Mouse (Mus musculus): ENCODE results near the gene Camkmt. TPM values are rescaled to one million over a fixed set of nuclear protein-coding genes. Genes with fewer than 3 reads are reported as not detected.

Gene Camkmt
- polyA plus RNA-seq, 1 experiment from 2014 or later = 15.1 TPM

DNA sequence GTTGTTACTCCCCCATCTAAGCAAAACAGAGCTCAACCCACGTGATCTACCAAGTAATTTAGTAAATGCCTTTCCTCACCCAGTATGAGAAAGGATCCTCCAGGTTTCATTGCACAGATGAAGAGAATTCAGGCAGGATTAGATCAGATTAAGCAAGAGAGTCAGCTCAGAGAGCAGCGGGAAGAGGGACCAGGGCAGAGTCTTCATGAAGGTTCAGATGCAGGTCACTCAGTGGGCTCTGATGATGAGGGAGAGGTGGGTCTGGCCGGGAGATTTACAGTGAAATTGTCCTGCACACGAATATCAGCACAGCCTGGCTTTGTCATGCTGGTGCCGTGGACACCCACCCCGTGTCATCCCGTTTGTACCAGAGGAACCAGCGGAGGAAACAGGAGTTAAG is 342.6 kb downstream of the Camkmt start:
- H3K27ac ChIP-seq = no peak overlapping the region
- no peaks in the 10 kb centered on the region for H3K36me3 ChIP-seq
- no peak overlapping the region for H3K4me2 ChIP-seq (replicated peaks)
- 50% methylated on average over 8 of the region's 8 CpGs for WGBS
- H3K9ac ChIP-seq = no peak overlapping the region
- H3K9me3 ChIP-seq = no peaks in the 10 kb centered on the region
- no peak overlapping the region for H3K4me3 ChIP-seq
- ATAC-seq (ENCODE audit: insufficient number of reproducible peaks, insufficient read depth, low FRiP score, low TSS enrichment) = no peak
- no peaks in the 10 kb centered on the region for H3K27me3 ChIP-seq
- no peaks in the 10 kb centered on the region for H3K4me1 ChIP-seq

DNA sequence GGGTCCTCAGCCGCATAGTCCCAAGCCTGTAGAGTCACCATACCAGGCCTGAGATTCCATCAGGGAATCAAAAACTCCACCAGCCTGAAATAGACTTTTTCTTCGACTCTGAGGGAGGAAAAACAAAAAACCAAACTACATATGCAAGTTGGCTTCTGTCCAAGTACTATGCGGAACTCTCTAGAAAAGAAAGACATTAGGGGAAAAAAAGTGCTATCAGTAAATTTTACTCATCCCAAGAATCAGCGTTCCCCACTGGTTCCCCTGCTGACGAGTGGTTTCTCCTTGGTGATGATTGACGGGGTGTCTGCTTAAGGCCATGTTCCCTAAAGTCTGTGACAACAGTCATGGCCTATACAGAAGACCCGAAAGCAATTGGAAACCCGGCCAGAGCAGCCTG is 352.7 kb downstream of the Camkmt start:
- no peak for ATAC-seq (ENCODE audit: insufficient number of reproducible peaks, insufficient read depth, low FRiP score, low TSS enrichment)
- Histone ChIP-seq H3K4me2 (replicated peaks) (no peak overlapping the region), H3K4me1 (no peaks in the 10 kb centered on the region), H3K27ac (no peak overlapping the region), H3K36me3 (no peaks in the 10 kb centered on the region), H3K4me3 (no peak overlapping the region), H3K9me3 (no peaks in the 10 kb centered on the region), H3K9ac (no peak overlapping the region), H3K27me3 (no peaks in the 10 kb centered on the region)
- 83% methylated on average over 8 of the region's 8 CpGs for WGBS

DNA sequence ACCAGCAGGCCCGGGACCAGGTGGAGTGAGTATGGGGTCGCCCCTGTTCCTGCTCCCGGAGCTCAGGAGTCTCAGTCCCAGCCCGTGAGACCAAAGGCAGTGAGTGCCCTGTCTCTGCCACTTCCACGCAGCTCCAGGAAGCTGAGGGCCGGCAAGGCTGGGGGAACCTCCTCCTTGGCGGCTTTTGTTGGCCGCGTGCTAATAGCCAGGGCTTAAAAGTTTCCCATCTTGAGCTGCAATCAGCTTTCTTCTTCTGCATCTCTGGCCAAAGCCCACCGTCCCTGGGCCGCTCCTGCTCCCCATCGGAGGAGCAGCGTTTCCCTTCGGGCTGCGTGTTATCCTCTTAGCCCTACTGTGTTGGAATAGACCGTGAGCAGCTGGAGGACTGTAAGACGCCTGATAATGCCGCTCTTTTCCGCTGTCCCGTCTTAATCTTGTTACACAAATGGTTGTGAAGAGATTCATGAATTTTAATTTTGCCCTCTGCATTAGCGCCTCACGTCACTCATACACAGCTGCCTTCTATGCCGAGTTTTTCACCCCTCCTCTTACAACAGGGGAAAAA is 364.1 kb downstream of the Camkmt start:
- Histone ChIP-seq H3K4me3 (no peak overlapping the region), H3K27me3 (peaks cover 65% of the 10 kb centered on the region), H3K4me2 (replicated peaks) (peak overlapping the region; percentile 34), H3K9ac (no peak overlapping the region), H3K9me3 (no peaks in the 10 kb centered on the region), H3K36me3 (no peaks in the 10 kb centered on the region), H3K27ac (no peak overlapping the region), H3K4me1 (no peaks in the 10 kb centered on the region)
- no peak for ATAC-seq (ENCODE audit: insufficient number of reproducible peaks, insufficient read depth, low FRiP score, low TSS enrichment)
- WGBS = 2% methylated on average over 23 of the region's 23 CpGs

DNA sequence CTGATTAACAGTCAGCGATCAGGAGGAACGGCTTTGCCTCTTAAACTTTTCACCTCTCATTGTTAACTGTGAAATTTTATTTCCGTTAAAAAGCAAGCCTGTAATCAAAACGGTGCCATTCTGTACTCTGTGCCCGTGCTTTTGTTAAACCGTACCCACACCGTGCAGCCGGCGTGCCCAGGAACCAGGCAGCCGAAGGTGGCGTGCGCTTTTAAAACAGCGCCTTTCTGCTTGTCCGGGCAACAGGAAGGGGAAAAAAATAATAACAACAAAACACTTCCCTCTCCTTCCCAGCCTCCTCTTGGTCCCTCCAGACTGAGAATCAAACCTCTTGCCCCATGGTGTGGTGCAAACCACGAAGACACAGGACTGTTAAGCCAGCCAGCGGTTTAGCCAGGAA is 364.7 kb downstream of the Camkmt start:
- Histone ChIP-seq H3K4me2 (replicated peaks) (peak overlapping the region; percentile 34), H3K27me3 (peaks cover 69% of the 10 kb centered on the region), H3K36me3 (no peaks in the 10 kb centered on the region), H3K27ac (no peak overlapping the region), H3K9ac (no peak overlapping the region), H3K4me3 (0 out of 2 replicates have a peak overlapping the region, but pooled peaks have one; percentile 12), H3K9me3 (no peaks in the 10 kb centered on the region), H3K4me1 (no peaks in the 10 kb centered on the region)
- under 1% methylated on average over 16 of the region's 16 CpGs for WGBS
- no peak for ATAC-seq (ENCODE audit: insufficient number of reproducible peaks, insufficient read depth, low FRiP score, low TSS enrichment)

DNA sequence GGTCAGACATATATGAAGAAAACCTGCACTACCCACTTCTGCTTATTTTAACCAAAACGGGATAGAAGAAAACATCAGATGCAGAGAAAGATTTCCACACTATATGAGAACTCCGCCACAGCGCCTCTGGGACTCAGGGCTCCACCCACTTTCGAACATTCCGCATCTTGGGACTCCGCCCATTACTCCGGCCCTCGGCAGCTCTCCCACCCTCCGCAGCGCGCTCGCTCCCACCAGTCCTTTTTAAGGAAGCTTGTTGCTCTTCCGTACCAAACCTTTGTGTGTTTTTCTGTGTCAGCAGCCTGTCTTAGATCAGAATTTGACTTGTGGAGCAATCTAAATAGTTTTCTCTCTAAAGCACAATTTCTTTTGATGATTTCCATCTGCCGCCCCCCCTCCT is 367.7 kb downstream of the Camkmt start:
- under 1% methylated on average over 14 of the region's 14 CpGs for WGBS
- no peak overlapping the region for H3K4me2 ChIP-seq (replicated peaks)
- no peak overlapping the region for H3K9ac ChIP-seq
- H3K27ac ChIP-seq = no peak overlapping the region
- peaks cover 84% of the 10 kb centered on the region for H3K27me3 ChIP-seq
- H3K4me1 ChIP-seq = no peaks in the 10 kb centered on the region
- H3K4me3 ChIP-seq = no peak overlapping the region
- no peaks in the 10 kb centered on the region for H3K36me3 ChIP-seq
- H3K9me3 ChIP-seq = no peaks in the 10 kb centered on the region
- ATAC-seq (ENCODE audit: insufficient number of reproducible peaks, insufficient read depth, low FRiP score, low TSS enrichment) = no peak

DNA sequence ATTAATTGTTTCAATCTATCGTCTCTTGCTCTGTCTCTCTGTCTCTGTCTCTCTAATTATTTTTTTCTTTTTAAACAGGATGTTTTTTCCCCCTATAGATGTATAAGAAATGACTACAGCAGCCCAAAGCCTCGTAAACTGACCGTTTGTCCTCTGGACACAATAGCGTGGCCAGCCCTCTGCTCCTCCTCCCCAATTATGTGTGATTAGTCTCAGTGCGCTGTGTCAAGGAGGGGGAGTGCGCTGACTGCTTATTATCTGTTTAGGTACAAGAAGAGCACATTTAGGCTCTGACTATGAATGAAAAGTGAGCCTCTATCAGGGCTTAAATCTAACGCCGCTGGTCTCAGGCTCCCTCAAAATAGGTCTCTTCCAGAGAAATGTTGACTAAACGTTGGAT is 368.2 kb downstream of the Camkmt start:
- peaks cover 84% of the 10 kb centered on the region for H3K27me3 ChIP-seq
- no peak overlapping the region for H3K9ac ChIP-seq
- H3K27ac ChIP-seq = no peak overlapping the region
- WGBS = 4% methylated on average over 9 of the region's 9 CpGs
- H3K4me1 ChIP-seq = no peaks in the 10 kb centered on the region
- ATAC-seq (ENCODE audit: insufficient number of reproducible peaks, insufficient read depth, low FRiP score, low TSS enrichment) = no peak
- H3K4me2 ChIP-seq (replicated peaks) = no peak overlapping the region
- no peak overlapping the region for H3K4me3 ChIP-seq
- no peaks in the 10 kb centered on the region for H3K9me3 ChIP-seq
- no peaks in the 10 kb centered on the region for H3K36me3 ChIP-seq

DNA sequence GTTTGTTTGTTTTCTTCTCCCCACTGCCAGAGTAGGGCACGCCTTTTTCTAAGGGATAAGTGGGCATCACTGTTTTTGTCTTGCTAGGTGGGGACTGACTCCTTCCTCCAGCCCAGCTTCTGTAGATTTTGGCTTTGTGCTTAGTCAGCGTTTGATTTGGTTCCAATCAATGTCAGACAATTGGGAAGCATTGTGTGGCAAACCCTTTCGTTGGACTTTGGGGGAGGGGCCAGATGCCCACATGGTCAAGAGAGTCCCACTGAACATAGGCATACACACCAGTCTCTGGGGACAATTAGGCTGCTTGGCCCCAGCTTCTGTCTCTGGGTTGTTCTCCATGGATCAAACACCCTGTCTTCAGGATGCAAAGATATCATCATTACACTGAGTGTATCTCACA is 371.2 kb downstream of the Camkmt start:
- Histone ChIP-seq H3K36me3 (no peaks in the 10 kb centered on the region), H3K4me1 (peaks cover 10% of the 10 kb centered on the region; the same call in 1 of the 2 replicates), H3K9me3 (no peaks in the 10 kb centered on the region), H3K4me2 (replicated peaks) (no peak overlapping the region), H3K9ac (no peak overlapping the region), H3K27me3 (peaks cover 90% of the 10 kb centered on the region), H3K4me3 (no peak overlapping the region), H3K27ac (no peak overlapping the region)
- no peak for ATAC-seq (ENCODE audit: insufficient number of reproducible peaks, insufficient read depth, low FRiP score, low TSS enrichment)
- 37% methylated on average over 3 of the region's 3 CpGs for WGBS

DNA sequence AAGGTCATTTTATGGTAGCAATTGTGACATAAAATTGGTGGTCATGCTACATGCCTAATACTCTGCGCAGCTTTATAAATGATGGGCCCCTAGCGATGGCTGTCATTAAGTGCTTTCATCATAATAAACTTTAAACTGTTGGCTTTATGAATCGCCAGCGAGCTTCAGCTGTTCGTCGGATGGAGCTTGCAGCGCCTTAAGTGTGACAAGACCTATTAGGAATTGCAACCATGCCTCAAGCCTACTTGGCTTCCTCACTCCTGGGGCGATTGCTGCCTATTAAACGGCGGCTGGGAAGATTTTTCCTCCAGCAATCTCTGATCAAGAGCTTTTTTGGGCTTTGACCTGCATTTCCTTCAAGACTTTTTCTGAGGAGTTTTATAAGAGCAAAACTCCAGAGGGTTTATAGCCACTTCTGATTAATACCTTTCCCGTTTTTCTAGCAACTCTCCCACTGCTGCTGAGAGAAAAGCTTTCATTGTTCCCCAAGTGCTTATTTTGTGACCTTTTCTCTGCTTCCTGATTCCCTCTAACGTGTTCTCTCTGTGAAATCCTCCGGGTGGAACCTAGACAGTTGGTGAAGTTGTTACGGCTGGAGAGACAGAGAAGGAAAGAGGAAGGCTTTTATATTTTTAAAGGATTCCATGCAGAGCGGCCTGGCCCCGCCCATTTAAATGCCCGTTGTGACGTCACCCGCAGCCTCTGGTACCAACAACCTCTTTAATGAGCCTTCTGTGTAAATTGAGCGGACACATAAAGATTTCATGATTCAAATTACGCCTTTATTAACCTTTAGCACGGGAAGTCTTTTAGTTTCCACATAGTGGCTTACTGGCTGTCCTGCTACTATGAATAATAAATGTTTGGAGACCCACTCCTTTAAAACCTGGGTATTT is 373.4 kb downstream of the Camkmt start:
- WGBS = 10% methylated on average over 22 of the region's 22 CpGs
- H3K4me3 ChIP-seq = no peak overlapping the region
- H3K4me2 ChIP-seq (replicated peaks) = peak overlapping the region; percentile 32
- H3K27me3 ChIP-seq = peaks cover 94% of the 10 kb centered on the region
- H3K4me1 ChIP-seq = peaks cover 10% of the 10 kb centered on the region; the same call in 1 of the 2 replicates
- H3K9ac ChIP-seq = no peak overlapping the region
- ATAC-seq (ENCODE audit: insufficient number of reproducible peaks, insufficient read depth, low FRiP score, low TSS enrichment) = no peak
- H3K9me3 ChIP-seq = no peaks in the 10 kb centered on the region
- no peaks in the 10 kb centered on the region for H3K36me3 ChIP-seq
- H3K27ac ChIP-seq = no peak overlapping the region

DNA sequence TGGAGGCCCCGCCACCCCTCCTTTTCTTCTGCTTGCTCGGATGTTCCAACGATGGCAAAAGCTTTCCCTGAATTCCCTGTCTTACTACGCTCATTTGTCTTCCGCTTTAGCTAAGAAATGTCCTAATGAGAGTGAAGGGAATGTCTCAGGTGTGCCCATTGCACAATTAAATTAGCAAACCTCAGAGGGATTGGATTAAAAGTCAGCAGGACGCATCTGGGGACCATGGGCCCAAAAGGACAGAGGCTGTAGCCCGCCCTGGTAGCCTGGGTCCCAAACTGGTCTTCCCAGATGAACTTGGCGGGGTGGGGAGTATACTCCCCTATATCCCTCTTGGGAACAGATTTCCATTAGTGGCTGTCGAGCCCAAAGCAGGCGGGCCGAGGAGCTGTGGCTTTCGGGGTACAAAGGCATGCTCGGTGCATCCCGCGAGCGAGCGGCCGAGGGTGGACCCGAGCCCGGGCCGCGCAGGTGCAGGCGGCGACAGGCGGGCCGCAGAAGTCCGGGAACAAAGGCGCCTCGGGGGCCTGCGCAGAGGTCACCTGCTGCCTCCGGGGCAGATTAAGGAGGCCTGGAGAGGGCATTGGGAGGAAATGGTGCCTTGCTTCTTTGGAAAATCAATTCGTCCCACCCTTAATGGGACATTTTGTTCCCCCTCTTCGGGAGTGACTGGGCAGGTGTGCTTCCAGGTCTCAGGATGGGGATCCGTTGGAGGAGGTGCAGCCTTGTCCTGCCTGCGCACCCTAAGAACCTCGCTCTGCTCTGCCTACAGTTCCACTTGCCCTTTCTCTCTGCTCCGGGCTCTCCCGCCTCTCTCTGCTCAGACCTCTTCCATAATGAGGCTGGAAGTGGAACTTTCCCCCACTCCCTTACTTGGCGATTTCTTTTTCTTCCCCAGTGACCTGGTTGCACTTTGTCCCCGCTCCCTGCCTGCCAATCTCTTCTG is 374.4 kb downstream of the Camkmt start:
- no peaks in the 10 kb centered on the region for H3K9me3 ChIP-seq
- H3K4me3 ChIP-seq = no peak overlapping the region
- no peak overlapping the region for H3K9ac ChIP-seq
- peak; percentile 78 for ATAC-seq (ENCODE audit: insufficient number of reproducible peaks, insufficient read depth, low FRiP score, low TSS enrichment)
- peaks cover 96% of the 10 kb centered on the region for H3K27me3 ChIP-seq
- peaks cover 10% of the 10 kb centered on the region; the same call in 1 of the 2 replicates for H3K4me1 ChIP-seq
- H3K36me3 ChIP-seq = no peaks in the 10 kb centered on the region
- WGBS = 1% methylated on average over 40 of the region's 40 CpGs
- H3K27ac ChIP-seq = peak overlapping the region; percentile 20; the same call in 1 of the 2 replicates
- H3K4me2 ChIP-seq (replicated peaks) = peak overlapping the region; percentile 34

DNA sequence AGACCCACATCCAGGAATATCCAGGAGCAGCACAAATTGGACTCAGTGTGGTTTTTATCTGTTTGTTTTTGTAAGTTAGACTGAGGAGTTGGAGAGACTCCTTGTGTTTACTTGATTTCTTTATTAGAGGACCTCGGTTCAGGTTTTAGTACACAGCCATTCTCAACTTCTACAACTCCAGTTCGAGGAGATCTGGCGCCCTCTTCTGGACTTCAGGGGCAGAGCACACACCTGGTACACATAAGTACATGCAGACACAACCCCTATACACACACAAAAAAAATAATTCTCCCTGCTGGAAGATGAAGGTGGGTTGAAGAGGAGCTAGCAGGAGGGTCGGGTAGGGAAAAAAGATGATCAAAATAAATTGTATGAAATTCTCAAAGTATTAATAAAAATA is 379.4 kb downstream of the Camkmt start:
- Histone ChIP-seq H3K4me3 (no peak overlapping the region), H3K27ac (no peak overlapping the region), H3K9ac (no peak overlapping the region), H3K4me1 (peaks cover 7% of the 10 kb centered on the region; the same call in 1 of the 2 replicates), H3K36me3 (no peaks in the 10 kb centered on the region), H3K27me3 (peaks cover 98% of the 10 kb centered on the region), H3K9me3 (no peaks in the 10 kb centered on the region), H3K4me2 (replicated peaks) (no peak overlapping the region)
- 80% methylated on average over 4 of the region's 4 CpGs for WGBS
- ATAC-seq (ENCODE audit: insufficient number of reproducible peaks, insufficient read depth, low FRiP score, low TSS enrichment) = no peak

DNA sequence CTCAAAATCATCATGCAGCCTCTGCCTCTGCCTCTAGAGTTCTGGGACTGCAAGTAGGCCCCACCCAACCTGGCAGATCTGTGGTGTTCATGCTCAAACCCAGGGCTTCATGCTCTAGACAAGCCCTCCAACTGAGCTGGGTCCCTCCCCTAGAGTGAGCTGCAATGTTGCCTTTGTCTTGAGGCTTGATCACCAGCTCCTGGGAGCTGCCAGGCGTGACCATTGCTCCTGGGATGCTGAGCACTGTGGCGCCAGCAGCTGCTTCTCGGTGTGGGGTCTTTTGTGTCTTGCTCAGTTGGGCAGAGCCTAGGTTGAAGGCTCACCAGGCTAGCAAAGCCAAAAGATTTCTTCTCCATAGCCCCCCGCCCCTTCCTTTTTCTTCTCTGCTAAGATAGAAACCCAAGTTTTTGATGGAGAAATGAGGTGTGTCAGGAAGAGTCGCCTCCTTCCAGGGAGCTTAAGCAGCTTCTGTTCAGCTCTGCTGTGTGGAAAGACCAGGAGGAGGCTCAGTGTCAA is 382.4 kb downstream of the Camkmt start:
- no peaks in the 10 kb centered on the region for H3K4me1 ChIP-seq
- H3K4me3 ChIP-seq = no peak overlapping the region
- H3K36me3 ChIP-seq = no peaks in the 10 kb centered on the region
- H3K4me2 ChIP-seq (replicated peaks) = no peak overlapping the region
- peak; percentile 41; the same call in 1 of the 2 replicates for ATAC-seq (ENCODE audit: insufficient number of reproducible peaks, insufficient read depth, low FRiP score, low TSS enrichment)
- no peak overlapping the region for H3K27ac ChIP-seq
- WGBS = 4% methylated on average over 5 of the region's 5 CpGs
- peaks cover 87% of the 10 kb centered on the region for H3K27me3 ChIP-seq
- H3K9me3 ChIP-seq = no peaks in the 10 kb centered on the region
- H3K9ac ChIP-seq = no peak overlapping the region

Data from embryonic facial prominence, embryonic 12.5 days (tissue).